Mouse (Mus musculus): ENCODE results near the gene Npr1.

DNA sequence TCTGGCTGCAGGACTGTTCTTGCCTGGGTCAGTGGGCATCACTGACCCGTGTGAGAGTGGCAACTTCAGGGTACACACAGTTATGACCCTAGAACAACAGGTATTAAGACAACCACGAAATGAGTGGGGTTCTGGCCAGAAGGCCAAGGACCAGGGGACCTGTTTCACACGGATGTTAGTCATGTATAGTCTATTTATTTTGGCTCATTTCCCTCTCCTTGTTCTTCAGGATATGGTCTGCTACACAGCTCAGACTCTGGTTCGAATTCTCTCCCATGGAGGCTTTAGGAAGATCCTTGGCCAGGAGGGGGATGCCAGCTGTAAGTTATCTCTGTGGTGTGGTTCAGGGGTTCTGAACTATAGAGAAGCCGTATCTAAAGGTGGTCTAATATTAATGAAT lies 21.3 kb upstream of the Npr1 start:
- TF ChIP-seq CTCF (IDR thresholded peaks at IDR 0.05) (no peak), POLR2A (IDR thresholded peaks at IDR 0.05; ENCODE audit: insufficient read depth, low read depth, low read length) (no peak), EP300 (IDR thresholded peaks at IDR 0.05; ENCODE audit: insufficient read depth, low read depth, low read length) (no peak)
